Mouse (Mus musculus): ENCODE measurements around the gene Tet2. TPM values are rescaled to one million over a fixed set of nuclear protein-coding genes. Genes with fewer than 3 reads are reported as not detected.
"Not testable (repeated sequence)": the region's sequence is repeated elsewhere in the genome, so short reads cannot be mapped to it uniquely, and the experiment has no call there.

Tet2 gene
- polyA plus RNA-seq (2012; fragmentation: generic; extraction: Trizol), result 2.9 TPM

DNA sequence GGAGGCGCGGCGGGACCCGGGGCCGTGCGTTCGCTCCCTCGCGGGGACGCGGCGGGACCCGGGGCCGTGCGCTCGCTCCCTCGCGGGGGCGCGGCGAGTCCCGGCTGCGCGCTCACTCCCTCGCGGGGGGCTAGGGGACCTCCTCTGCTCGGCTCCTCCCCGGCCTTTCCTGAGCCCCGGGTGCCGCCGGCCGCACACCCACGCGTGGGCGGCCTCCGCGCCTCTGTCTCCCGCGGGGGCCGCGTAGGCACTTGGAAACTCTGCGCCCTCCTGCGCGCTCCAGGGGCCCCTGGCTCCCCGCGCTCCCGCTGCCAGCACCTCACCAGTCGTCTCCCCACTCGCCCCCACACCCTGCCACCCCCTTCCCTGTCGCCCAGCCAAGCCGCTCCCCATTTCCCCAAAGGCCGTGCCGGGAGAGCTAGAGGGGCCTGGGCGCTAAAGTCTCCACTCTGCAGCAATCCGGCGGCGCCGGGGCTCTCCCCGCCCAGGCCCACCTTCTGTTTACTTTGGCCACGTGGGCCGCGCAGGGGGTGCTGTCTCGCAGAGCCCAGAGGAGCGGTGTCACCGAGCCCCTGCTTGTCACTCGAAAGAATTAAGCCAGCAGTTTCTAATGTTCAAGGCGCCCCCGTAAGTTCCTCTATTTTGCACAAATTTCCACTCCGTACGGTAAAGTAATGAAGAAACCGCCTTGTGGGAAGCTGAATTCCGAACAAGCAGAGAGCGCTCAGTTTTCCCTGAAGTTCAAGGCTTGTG is at the start of gene Tet2:
Tet2 (minus strand) TSS at position 589 of the 753 bp plus-strand sequence.
- Histone ChIP-seq H3ac (ENCODE audit: control insufficient read depth, insufficient read length) (peak within 1 kb of the TSS; percentile 99), H3K4me2 (ENCODE audit: low read depth) (peak within 1 kb of the TSS; percentile 63), H3K79me2 (ENCODE audit: control insufficient read depth, insufficient read depth) (peaks cover 37% of the 10 kb centered on the region), H3K36me3 (ENCODE audit: control insufficient read depth, insufficient read depth) (no peaks in the 10 kb centered on the region), H3K4me3 (peak within 1 kb of the TSS; percentile 97), H3K27me3 (ENCODE audit: control insufficient read depth, insufficient read depth, insufficient read length) (no peaks in the 10 kb centered on the region)
- TF ChIP-seq TCF3 (IDR thresholded peaks at IDR 0.05; ENCODE audit: insufficient read length, low read depth) (no peak), USF1 (IDR thresholded peaks at IDR 0.05; ENCODE audit: low read depth) (peak; percentile 38)

DNA sequence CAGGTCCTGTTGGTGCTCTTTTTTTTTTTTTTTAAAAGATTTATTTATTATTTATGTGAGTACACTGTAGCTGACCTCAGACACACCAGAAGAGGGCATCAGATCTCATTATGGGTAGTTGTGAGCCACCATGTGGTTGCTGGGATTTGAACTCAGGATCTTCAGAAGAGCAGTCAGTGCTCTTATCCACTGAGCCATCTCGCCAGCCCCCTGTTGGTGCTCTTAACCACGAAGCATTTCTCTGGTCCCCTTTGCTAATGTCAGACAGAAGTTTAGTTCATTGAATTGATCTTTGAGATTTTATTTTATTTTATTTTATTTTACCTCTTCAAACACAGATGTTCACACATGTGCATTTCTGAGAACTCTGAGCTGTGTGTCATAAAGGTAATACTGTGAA is 48.1 kb upstream of the Tet2 start:
- not testable (repeated sequence) for H3K27me3 ChIP-seq (ENCODE audit: control insufficient read depth, insufficient read depth, insufficient read length)

DNA sequence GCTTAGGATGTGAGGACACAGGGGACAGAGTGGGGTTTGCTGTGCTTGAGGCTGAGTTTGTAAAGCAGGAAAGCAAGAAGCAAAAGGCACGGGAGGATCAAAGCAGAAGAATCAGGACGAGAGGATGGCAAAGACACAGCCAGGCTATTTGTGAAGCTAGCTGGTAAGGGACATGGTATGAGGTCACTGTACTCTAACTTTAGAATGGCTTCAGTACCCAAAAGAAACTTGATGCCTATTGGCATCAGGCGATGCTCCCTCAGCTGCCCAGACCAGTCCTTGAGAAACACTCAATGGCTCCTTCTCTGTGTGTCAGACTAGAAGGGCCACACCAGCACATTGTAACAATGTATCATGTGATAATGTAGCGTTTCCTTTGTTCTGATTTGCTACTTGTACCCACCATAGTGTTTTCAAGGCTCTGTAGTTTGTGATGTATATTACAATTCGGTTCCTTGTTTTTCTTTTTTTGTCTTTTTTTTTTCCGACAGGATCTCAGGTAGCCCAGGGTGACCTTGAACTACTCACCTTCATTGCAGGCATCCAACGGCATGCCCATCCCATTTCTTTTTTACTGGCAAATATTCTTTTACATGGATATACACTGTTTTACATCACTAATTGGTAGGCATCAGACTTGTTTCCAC is 45.7 kb upstream of the Tet2 start:
- peak overlapping the region; percentile 46 for H3K4me2 ChIP-seq (ENCODE audit: low read depth)
- no peaks in the 10 kb centered on the region for H3K79me2 ChIP-seq (ENCODE audit: control insufficient read depth, insufficient read depth)
- H3K36me3 ChIP-seq (ENCODE audit: control insufficient read depth, insufficient read depth), result no peaks in the 10 kb centered on the region
- no peak overlapping the region for H3K4me3 ChIP-seq
- TF ChIP-seq MAX (IDR thresholded peaks at IDR 0.05; ENCODE audit: low read depth), result no peak
- TF ChIP-seq E2F4 (IDR thresholded peaks at IDR 0.05; ENCODE audit: insufficient read depth), result no peak
- TF ChIP-seq MYOG (IDR thresholded peaks at IDR 0.05; ENCODE audit: control insufficient read depth in 1 of 3, insufficient read depth in 1 of 3, insufficient read length in 2 of 3, low read depth in 2 of 3), result peak in 1 of 3 experiments; percentile 46
- TF ChIP-seq SRF (IDR thresholded peaks at IDR 0.05; ENCODE audit: control insufficient read depth, insufficient read length, low read depth), result no peak
- no peak for TF ChIP-seq REST (IDR thresholded peaks at IDR 0.05; ENCODE audit: insufficient read depth, insufficient read length)
- no peak for TF ChIP-seq TCF12 (IDR thresholded peaks at IDR 0.05; ENCODE audit: insufficient read depth, poor library complexity, severe bottlenecking)
- TF ChIP-seq TCF3 (IDR thresholded peaks at IDR 0.05; ENCODE audit: insufficient read length, low read depth), result no peak
- TF ChIP-seq CEBPB (IDR thresholded peaks at IDR 0.05; ENCODE audit: insufficient read depth, poor library complexity, severe bottlenecking), result no peak
- TF ChIP-seq POLR2AphosphoS2 (IDR thresholded peaks at IDR 0.05; ENCODE audit: insufficient read length, low read depth), result no peak
- TF ChIP-seq MYOD1 (IDR thresholded peaks at IDR 0.05; ENCODE audit: control insufficient read depth in 1 of 3, insufficient read length in 2 of 3, low read depth in 2 of 3), result peak in 1 of 3 experiments; percentile 46
- no peak for TF ChIP-seq USF1 (IDR thresholded peaks at IDR 0.05; ENCODE audit: low read depth)
- no peak for TF ChIP-seq POLR2A (IDR thresholded peaks at IDR 0.05; ENCODE audit: insufficient read length, low read depth)
- no peaks in the 10 kb centered on the region for H3K27me3 ChIP-seq (ENCODE audit: control insufficient read depth, insufficient read depth, insufficient read length)
- no peak overlapping the region for H3ac ChIP-seq (ENCODE audit: control insufficient read depth, insufficient read length)

More for the DNA sequence above, 48.1 kb upstream of the Tet2 start:
- not testable (repeated sequence) for H3K36me3 ChIP-seq (ENCODE audit: control insufficient read depth, insufficient read depth); H3K4me3 ChIP-seq; H3K79me2 ChIP-seq (ENCODE audit: control insufficient read depth, insufficient read depth); H3K4me2 ChIP-seq (ENCODE audit: low read depth); H3ac ChIP-seq (ENCODE audit: control insufficient read depth, insufficient read length)

DNA sequence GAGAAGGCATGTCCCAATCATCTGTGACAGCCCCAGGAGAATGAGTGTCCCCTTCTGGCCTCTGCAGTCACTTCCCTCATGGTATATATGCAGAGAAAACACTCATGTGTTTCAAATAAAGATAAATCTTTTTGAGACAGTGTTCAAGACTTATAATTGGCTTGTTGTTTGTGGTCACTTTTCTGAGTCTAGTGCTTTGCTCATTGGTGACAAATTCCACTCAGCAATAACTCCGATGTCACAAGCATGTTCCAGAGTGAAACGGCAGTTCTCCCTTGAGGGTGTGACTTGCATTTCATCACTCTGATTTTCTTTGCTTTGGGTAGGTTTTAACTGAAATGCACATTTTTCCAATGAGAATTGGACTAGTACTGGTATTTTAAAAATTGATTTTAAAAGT is 40.1 kb upstream of the Tet2 start:
- H3K36me3 ChIP-seq (ENCODE audit: control insufficient read depth, insufficient read depth), result no peaks in the 10 kb centered on the region
- TF ChIP-seq REST (IDR thresholded peaks at IDR 0.05; ENCODE audit: insufficient read depth, insufficient read length), result no peak
- no peak for TF ChIP-seq CEBPB (IDR thresholded peaks at IDR 0.05; ENCODE audit: insufficient read depth, poor library complexity, severe bottlenecking)
- TF ChIP-seq MYOG (IDR thresholded peaks at IDR 0.05; ENCODE audit: control insufficient read depth in 1 of 3, insufficient read depth in 1 of 3, insufficient read length in 2 of 3, low read depth in 2 of 3), result no peak
- no peak for TF ChIP-seq MAX (IDR thresholded peaks at IDR 0.05; ENCODE audit: low read depth)
- TF ChIP-seq MYOD1 (IDR thresholded peaks at IDR 0.05; ENCODE audit: control insufficient read depth in 1 of 3, insufficient read length in 2 of 3, low read depth in 2 of 3), result no peak
- no peak for TF ChIP-seq TCF12 (IDR thresholded peaks at IDR 0.05; ENCODE audit: insufficient read depth, poor library complexity, severe bottlenecking)
- TF ChIP-seq USF1 (IDR thresholded peaks at IDR 0.05; ENCODE audit: low read depth), result no peak
- no peak for TF ChIP-seq POLR2A (IDR thresholded peaks at IDR 0.05; ENCODE audit: insufficient read length, low read depth)
- TF ChIP-seq SRF (IDR thresholded peaks at IDR 0.05; ENCODE audit: control insufficient read depth, insufficient read length, low read depth), result no peak
- TF ChIP-seq E2F4 (IDR thresholded peaks at IDR 0.05; ENCODE audit: insufficient read depth), result no peak
- no peak for TF ChIP-seq POLR2AphosphoS2 (IDR thresholded peaks at IDR 0.05; ENCODE audit: insufficient read length, low read depth)
- no peak for TF ChIP-seq TCF3 (IDR thresholded peaks at IDR 0.05; ENCODE audit: insufficient read length, low read depth)
- no peak overlapping the region for H3K4me2 ChIP-seq (ENCODE audit: low read depth)
- no peak overlapping the region for H3K4me3 ChIP-seq
- no peak overlapping the region for H3ac ChIP-seq (ENCODE audit: control insufficient read depth, insufficient read length)
- no peaks in the 10 kb centered on the region for H3K79me2 ChIP-seq (ENCODE audit: control insufficient read depth, insufficient read depth)
- no peaks in the 10 kb centered on the region for H3K27me3 ChIP-seq (ENCODE audit: control insufficient read depth, insufficient read depth, insufficient read length)

DNA sequence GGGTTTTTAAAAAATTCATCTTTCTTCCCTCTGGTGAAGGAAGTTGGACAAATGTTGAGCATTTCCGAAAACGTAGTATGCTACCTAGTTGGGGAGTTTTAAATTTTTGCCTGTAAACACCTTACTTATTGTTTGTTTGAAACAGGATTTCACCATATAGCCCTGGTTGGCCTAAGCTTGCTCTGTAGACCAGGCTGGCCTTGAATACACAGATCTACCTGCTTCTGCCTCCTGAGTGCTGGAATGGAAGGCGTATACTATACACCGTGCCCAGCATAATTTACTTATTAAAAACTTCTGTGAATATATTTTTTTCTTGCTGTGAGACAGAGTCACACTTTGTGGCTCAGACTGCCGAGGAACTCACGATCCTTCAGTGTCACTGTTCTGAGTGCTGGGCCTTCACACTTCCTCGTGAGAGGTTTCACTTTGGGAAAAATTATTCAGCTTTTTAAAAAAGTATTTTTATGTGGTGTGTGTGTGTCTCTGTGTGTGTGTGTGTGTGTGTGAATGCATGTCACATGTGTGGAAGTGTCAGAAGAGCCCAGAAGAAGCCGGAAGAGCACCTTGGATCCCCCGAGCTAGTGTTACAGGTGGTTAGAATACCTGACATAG is 38.6 kb upstream of the Tet2 start:
- H3K27me3 ChIP-seq (ENCODE audit: control insufficient read depth, insufficient read depth, insufficient read length), result no peaks in the 10 kb centered on the region
- H3ac ChIP-seq (ENCODE audit: control insufficient read depth, insufficient read length), result no peak overlapping the region
- H3K4me3 ChIP-seq, result no peak overlapping the region
- no peaks in the 10 kb centered on the region for H3K36me3 ChIP-seq (ENCODE audit: control insufficient read depth, insufficient read depth)
- TF ChIP-seq MYOG (IDR thresholded peaks at IDR 0.05; ENCODE audit: control insufficient read depth in 1 of 3, insufficient read depth in 1 of 3, insufficient read length in 2 of 3, low read depth in 2 of 3), result no peak
- TF ChIP-seq MYOD1 (IDR thresholded peaks at IDR 0.05; ENCODE audit: control insufficient read depth in 1 of 3, insufficient read length in 2 of 3, low read depth in 2 of 3), result no peak
- no peak for TF ChIP-seq TCF12 (IDR thresholded peaks at IDR 0.05; ENCODE audit: insufficient read depth, poor library complexity, severe bottlenecking)
- no peak for TF ChIP-seq USF1 (IDR thresholded peaks at IDR 0.05; ENCODE audit: low read depth)
- no peak for TF ChIP-seq REST (IDR thresholded peaks at IDR 0.05; ENCODE audit: insufficient read depth, insufficient read length)
- no peak overlapping the region for H3K4me2 ChIP-seq (ENCODE audit: low read depth)
- no peaks in the 10 kb centered on the region for H3K79me2 ChIP-seq (ENCODE audit: control insufficient read depth, insufficient read depth)
